Mouse (Mus musculus): Measurements from ENCODE around the gene Fndc3a.

DNA sequence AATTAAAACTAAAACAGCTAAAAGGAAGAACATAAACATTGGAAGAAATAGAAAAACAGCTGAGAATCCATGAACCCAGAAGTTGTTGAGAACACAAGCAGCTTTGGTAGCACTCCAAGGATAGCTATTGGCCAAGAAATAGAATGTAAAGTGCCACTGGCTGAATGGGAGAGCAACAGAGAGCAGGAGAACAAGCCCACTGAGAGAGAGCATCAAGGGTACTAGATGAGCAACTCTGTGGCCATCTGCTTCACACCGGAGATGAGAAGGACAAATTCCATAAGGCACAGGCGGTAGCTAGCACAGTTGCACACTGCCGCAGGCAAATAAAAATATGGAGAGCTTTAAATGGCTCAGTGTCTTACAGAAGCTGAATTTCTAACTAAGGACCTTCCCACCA lies 219.4 kb downstream of the Fndc3a start:
- TF ChIP-seq CTCF (IDR thresholded peaks at IDR 0.05; ENCODE audit: extremely low read depth, insufficient read depth, low read length) = no peak
- no peak for TF ChIP-seq POLR2A (IDR thresholded peaks at IDR 0.05; ENCODE audit: extremely low read depth, insufficient read depth, low read length)
